Mouse (Mus musculus) CH12.LX (cell line): ENCODE results near the gene Tead1. TPM values are rescaled to one million over a fixed set of nuclear protein-coding genes. Genes with fewer than 3 reads are reported as not detected.

Experiments
- DNase-seq: peaks from one replicate; pipeline ENCODE4 v3.0.0-alpha.2; 2013; ENCODE audit errors: extremely low read depth
- H3K27ac ChIP-seq: 2 replicates; pipeline ENCODE4 v1.5.1; 2012; ENCODE audit warnings: low read depth, mild to moderate bottlenecking, control low read depth, moderate library complexity; ENCODE audit not compliant: insufficient read depth
- H3K27me3 ChIP-seq: replicated peaks from 2 replicates; pipeline ENCODE3; 2012; ENCODE audit warnings: inconsistent platforms
- H3K36me3 ChIP-seq, 2 experiments: replicated peaks in 1 of 2; 2 replicates each; pipeline versions ENCODE3 to v1.6.1; 2012; ENCODE audit warnings: inconsistent platforms in 1 of 2, low read length in 1 of 2, mild to moderate bottlenecking in 1 of 2, mixed read lengths in 1 of 2, moderate library complexity in 1 of 2; ENCODE audit not compliant: control insufficient read depth in 1 of 2, insufficient read depth in 1 of 2
- H3K4me1 ChIP-seq, 2 experiments: 2 replicates each; pipeline ENCODE4 v1.6.1; 2012; ENCODE audit warnings: inconsistent platforms in 1 of 2, moderate library complexity in 1 of 2; ENCODE audit not compliant: insufficient read depth in 2 of 2, control insufficient read depth in 1 of 2
- H3K4me2 ChIP-seq: 2 replicates; pipeline ENCODE4 v1.6.1; 2012; ENCODE audit warnings: low read depth, mild to moderate bottlenecking, control low read depth; ENCODE audit not compliant: poor library complexity, insufficient read depth, severe bottlenecking
- H3K4me3 ChIP-seq, 3 experiments: fragments of 150-350 bp in 1 of 3; sonication (generic) in 1 of 3; replicated peaks in 1 of 3; 2 replicates each; pipeline versions ENCODE3 to v1.5.1; 2011 to 2012; ENCODE audit warnings: low read depth in 2 of 3, low read length in 2 of 3, mild to moderate bottlenecking in 2 of 3, moderate library complexity in 2 of 3, control low read depth in 1 of 3, improper control_type of control experiment in 1 of 3, inconsistent platforms in 1 of 3, mixed read lengths in 1 of 3; ENCODE audit not compliant: poor library complexity in 1 of 3
- H3K79me2 ChIP-seq: replicated peaks from 2 replicates; pipeline ENCODE4 v1.6.1; 2012; ENCODE audit warnings: mild to moderate bottlenecking, moderate library complexity; ENCODE audit not compliant: control insufficient read depth, poor library complexity, insufficient read depth, severe bottlenecking; ENCODE audit errors: extremely low read depth
- H3K9ac ChIP-seq: 2 replicates; pipeline ENCODE4 v1.6.1; 2012; ENCODE audit warnings: low read depth, mild to moderate bottlenecking, control low read depth, moderate library complexity; ENCODE audit not compliant: insufficient read depth
- H3K9me3 ChIP-seq: replicated peaks from 2 replicates; pipeline ENCODE3; 2012; ENCODE audit warnings: low read length, inconsistent platforms, mixed read lengths
- BHLHE40 ChIP-seq: IDR thresholded peaks from 2 replicates; pipeline ENCODE4 v1.6.1; 2011; ENCODE audit warnings: mild to moderate bottlenecking, low read depth, low read length, improper control_type of control experiment
- CHD1 ChIP-seq: IDR thresholded peaks from 2 replicates; pipeline ENCODE4 v1.6.1; 2012; ENCODE audit warnings: low read depth, low read length, improper control_type of control experiment, inconsistent platforms
- CHD2 ChIP-seq: IDR thresholded peaks from 2 replicates; pipeline ENCODE4 v1.6.1; 2011; ENCODE audit warnings: low read length, improper control_type of control experiment
- CTCF ChIP-seq, 2 experiments: IDR thresholded peaks in 1 of 2; conservative IDR thresholded peaks in 1 of 2; 2 replicates each; pipeline ENCODE4 v1.5.1; 2011 to 2012; ENCODE audit warnings: low read depth in 2 of 2, low read length in 2 of 2, improper control_type of control experiment in 1 of 2, inconsistent platforms in 1 of 2, mild to moderate bottlenecking in 1 of 2, moderate library complexity in 1 of 2
- ELF1 ChIP-seq: IDR thresholded peaks from 2 replicates; pipeline ENCODE4 v1.6.1; 2014; ENCODE audit warnings: low read depth, mild to moderate bottlenecking, inconsistent platforms, low read length, improper control_type of control experiment
- GABPA ChIP-seq: IDR thresholded peaks from 2 replicates; pipeline ENCODE4 v1.6.1; 2012; ENCODE audit warnings: low read depth, low read length, improper control_type of control experiment, inconsistent platforms; ENCODE audit not compliant: insufficient replicate concordance
- HCFC1 ChIP-seq: IDR thresholded peaks from 2 replicates; pipeline ENCODE4 v1.6.1; 2012; ENCODE audit warnings: low read depth, mild to moderate bottlenecking, inconsistent platforms, low read length, improper control_type of control experiment
- IRF4 ChIP-seq: IDR thresholded peaks from 2 replicates; pipeline ENCODE4 v1.6.1; 2014; ENCODE audit warnings: low read depth, mild to moderate bottlenecking, inconsistent platforms, low read length, improper control_type of control experiment
- MAX ChIP-seq: IDR thresholded peaks from 2 replicates; pipeline ENCODE4 v1.6.1; 2011; ENCODE audit warnings: low read length, improper control_type of control experiment
- MAZ ChIP-seq: IDR thresholded peaks from 2 replicates; pipeline ENCODE4 v1.6.1; 2012; ENCODE audit warnings: low read depth, mild to moderate bottlenecking, inconsistent platforms, low read length, improper control_type of control experiment, moderate library complexity
- MEF2A ChIP-seq: IDR thresholded peaks from 2 replicates; pipeline ENCODE4 v1.6.1; 2014; ENCODE audit warnings: low read depth, mild to moderate bottlenecking, inconsistent platforms, low read length, improper control_type of control experiment, borderline replicate concordance
- NELFE ChIP-seq: IDR thresholded peaks from 2 replicates; pipeline ENCODE4 v1.6.1; 2011; ENCODE audit warnings: low read depth, low read length, improper control_type of control experiment
- NRF1 ChIP-seq: IDR thresholded peaks from 2 replicates; pipeline ENCODE4 v1.6.1; 2014; ENCODE audit warnings: low read depth, mild to moderate bottlenecking, inconsistent platforms, low read length, improper control_type of control experiment, moderate library complexity
- PAX5 ChIP-seq: IDR thresholded peaks from 2 replicates; pipeline ENCODE4 v1.6.1; 2012; ENCODE audit warnings: low read length, inconsistent platforms, mixed read lengths
- POLR2AphosphoS2 ChIP-seq: IDR thresholded peaks from 2 replicates; pipeline ENCODE4 v1.6.1; 2011; ENCODE audit warnings: low read depth, low read length, improper control_type of control experiment
- RAD21 ChIP-seq: IDR thresholded peaks from 2 replicates; pipeline ENCODE4 v1.6.1; 2011; ENCODE audit warnings: low read depth, mild to moderate bottlenecking, low read length, improper control_type of control experiment, moderate library complexity
- SMC3 ChIP-seq: IDR thresholded peaks from 2 replicates; pipeline ENCODE4 v1.6.1; 2011; ENCODE audit warnings: low read depth, low read length, improper control_type of control experiment
- USF1 ChIP-seq: IDR thresholded peaks from 2 replicates; pipeline ENCODE4 v1.6.1; 2014; ENCODE audit warnings: low read depth, mild to moderate bottlenecking, inconsistent platforms, low read length, improper control_type of control experiment
- USF2 ChIP-seq: conservative IDR thresholded peaks from 2 replicates; pipeline ENCODE4 v1.6.1; 2011; ENCODE audit warnings: low read depth, low read length, improper control_type of control experiment
- ZKSCAN1 ChIP-seq: IDR thresholded peaks from 2 replicates; pipeline ENCODE4 v1.6.1; 2012; ENCODE audit warnings: low read depth, inconsistent platforms, low read length, improper control_type of control experiment, borderline replicate concordance
- dilution Hi-C: fragments of 300-500 bp; cut with MboI; formaldehyde crosslinking; loops from 2 replicates; pipeline ENCODE4 v1.14.3; 2020; ENCODE audit warnings: low sequenced_read_pairs; ENCODE audit not compliant: extremely low pct_unique_long_range_greater_than_20kb, extremely low pct_ligation_motif_present
- in situ Hi-C: fragments of 300-500 bp; cut with MboI; formaldehyde crosslinking; loops from 3 replicates; pipeline ENCODE4 v1.14.3; 2019; ENCODE audit warnings: low sequenced_read_pairs, low pct_ligation_motif_present, low pct_unique_long_range_greater_than_20kb, mixed read lengths
- polyA plus RNA-seq: library from polyadenylated mRNA; unstranded; fragments of >175 nt; gene quantifications from 2 replicates; pipeline ENCODE4 v1.2.1, GENCODE M21; 2012; ENCODE audit warnings: low read depth; ENCODE audit not compliant: insufficient read length
- total RNA-seq, 2 experiments: library from RNA; depleted of rRNA; stranded (reverse); fragments of 300-350 nt in 1 of 2; fragments of >200 nt in 1 of 2; gene quantifications; 2 replicates each; pipeline ENCODE4 v1.2.3; 2012 to 2014

Tead1 gene
- total and polyA plus RNA-seq, 3 experiments = not detected

DNA sequence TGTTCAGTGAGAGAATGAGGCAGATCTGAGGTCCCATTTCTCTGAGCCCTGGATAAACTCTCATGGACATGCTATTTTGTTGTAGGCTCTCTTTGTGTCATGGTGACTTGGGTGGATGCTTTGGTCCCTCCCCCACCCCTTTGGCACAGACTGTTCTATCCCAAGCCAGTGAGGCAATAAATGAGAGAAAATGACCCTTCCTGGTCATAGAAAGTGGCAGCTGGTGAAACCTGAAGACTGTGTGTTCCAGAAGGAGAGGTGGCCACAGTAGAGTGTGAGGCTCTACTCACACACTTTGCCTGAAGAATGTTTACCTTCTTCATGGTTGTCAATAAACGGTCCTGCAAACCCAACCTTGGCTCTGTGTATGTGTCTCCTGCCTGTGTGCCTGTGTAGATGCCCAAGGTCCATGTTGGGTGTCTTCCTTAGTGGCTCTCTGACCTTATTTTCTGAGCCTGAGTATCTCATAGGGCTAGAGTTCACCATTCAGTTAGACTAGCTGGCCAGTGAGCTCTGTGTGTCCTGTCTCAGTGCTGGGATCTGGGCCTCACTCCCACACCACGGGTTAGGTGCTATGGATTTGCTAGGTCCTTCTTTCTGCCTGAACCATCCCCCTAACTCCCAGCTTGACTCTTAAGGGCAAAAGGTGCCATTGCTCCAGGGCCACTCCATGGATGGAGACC is 127.7 kb downstream of the Tead1 start:
- Histone ChIP-seq H3K4me1 (no peaks in the 10 kb centered on the region), H3K4me2 (no peak overlapping the region), H3K27me3 (no peaks in the 10 kb centered on the region), H3K79me2 (no peaks in the 10 kb centered on the region), H3K36me3 (no peaks in the 10 kb centered on the region), H3K9me3 (no peaks in the 10 kb centered on the region), H3K9ac (no peak overlapping the region), H3K27ac (no peak overlapping the region), H3K4me3 (no peak overlapping the region)
- dilution Hi-C loops (no loop called here), in situ Hi-C loops (no loop called here)
- DNase-seq = no peak
- no peak for TF ChIP-seq CTCF (conservative IDR thresholded peaks at IDR 0.05 in 1 of 2, IDR thresholded peaks at IDR 0.05 in 1 of 2; ENCODE audit: low read depth in 2 of 2, low read length in 2 of 2)
- TF ChIP-seq RAD21 = no peak
- TF ChIP-seq BHLHE40 = no peak
- no peak for TF ChIP-seq POLR2AphosphoS2
- no peak for TF ChIP-seq CHD1
- TF ChIP-seq ELF1 = no peak
- no peak for TF ChIP-seq SMC3
- TF ChIP-seq PAX5 = no peak
- TF ChIP-seq ZKSCAN1 = no peak
- TF ChIP-seq MEF2A = no peak
- no peak for TF ChIP-seq HCFC1
- TF ChIP-seq MAZ = no peak
- no peak for TF ChIP-seq USF2
- TF ChIP-seq GABPA = no peak
- TF ChIP-seq MAX = no peak
- no peak for TF ChIP-seq NELFE
- no peak for TF ChIP-seq CHD2
- no peak for TF ChIP-seq USF1
- no peak for TF ChIP-seq IRF4

DNA sequence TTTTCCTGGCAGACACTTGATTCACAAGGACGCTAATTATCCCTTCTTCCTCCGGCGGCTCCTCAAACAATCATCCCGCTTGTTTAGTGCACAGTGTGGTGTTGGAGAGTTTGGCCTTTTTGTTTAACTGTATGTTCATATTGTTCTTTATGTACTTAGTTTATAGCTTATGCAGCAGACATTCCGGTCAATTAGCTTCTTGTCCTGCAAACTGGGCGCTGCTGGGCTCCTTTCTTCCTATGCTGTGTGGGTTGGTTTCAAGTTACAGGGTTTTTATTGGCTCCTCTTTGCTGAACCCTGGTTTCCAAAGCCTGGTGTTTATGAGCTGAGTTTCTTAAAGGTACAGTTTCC is 128.3 kb downstream of the Tead1 start:
- no peaks in the 10 kb centered on the region for H3K79me2 ChIP-seq
- no peak overlapping the region for H3K4me3 ChIP-seq
- H3K4me1 ChIP-seq = no peaks in the 10 kb centered on the region
- H3K9me3 ChIP-seq = no peaks in the 10 kb centered on the region
- dilution Hi-C loops (no loop called here), in situ Hi-C loops (no loop called here)
- H3K27me3 ChIP-seq = no peaks in the 10 kb centered on the region
- TF ChIP-seq GABPA = no peak
- TF ChIP-seq RAD21 = no peak
- no peak for TF ChIP-seq NRF1
- no peak for TF ChIP-seq MEF2A
- H3K36me3 ChIP-seq = no peaks in the 10 kb centered on the region
- no peak for DNase-seq
- H3K27ac ChIP-seq = no peak overlapping the region
- no peak overlapping the region for H3K4me2 ChIP-seq
- H3K9ac ChIP-seq = no peak overlapping the region
